ENCODE assay signal across 31 mouse cellular contexts in genomic region chr11:49543149-49543548, GRCm38 (mm10). TPM values are rescaled to one million over a fixed set of nuclear protein-coding genes. Genes with fewer than 3 reads are reported as not detected.
"Had no signal": no experiment of that assay in that cellular context is flagged by ENCODE, and none has a peak within 500 bp of the region (broad histone marks: within the 10 kb centered on the region; RNA-seq: fewer than 3 reads in every experiment).

Gene Olfr1381, plus strand, starts transcription at chr11:49543449.

RNA-seq across cellular contexts. Expression of gene Olfr1381, which starts in this region (rescaled TPM):
- polyA plus RNA-seq: limb, embryonic 10.5 days; limb, embryonic 11.5 days; limb, embryonic 12.5 days; limb, embryonic 13.5 days; limb, embryonic 14.5 days; limb, embryonic 15.5 days; liver, adult 2 months; liver, embryonic 11.5 days; liver, embryonic 12.5 days; liver, embryonic 13.5 days; liver, embryonic 14.5 days; liver, embryonic 15.5 days; liver, embryonic 16.5 days; liver, postnatal 0 days; lung, adult 2 months; lung, embryonic 14.5 days; lung, embryonic 15.5 days; lung, embryonic 16.5 days; lung, postnatal 0 days; macrophage; midbrain, embryonic 10.5 days; midbrain, embryonic 11.5 days; midbrain, embryonic 12.5 days; midbrain, embryonic 13.5 days; midbrain, embryonic 14.5 days; midbrain, embryonic 15.5 days; midbrain, embryonic 16.5 days; midbrain, postnatal 0 days; myocyte; neural tube, embryonic 11.5 days; neural tube, embryonic 12.5 days had no signal
